9 mouse cellular contexts compared by ENCODE assay signal in genomic region chr19:57150275-57150674, GRCm38 (mm10).
DNase-seq lines count a peak whose midpoint lies in the region; ATAC-seq and TF ChIP-seq lines count a peak whose summit lies in the region.
"Had no signal": no experiment of that assay in that cellular context is flagged by ENCODE, and none has a peak within 500 bp of the region (broad histone marks: within the 10 kb centered on the region; RNA-seq: fewer than 3 reads in every experiment).

No protein-coding gene starts in this region.

- H3K9ac ChIP-seq in intestine, postnatal 0 days (ENCODE audit: low read depth, low read length), result no peak overlapping the region
- no peak overlapping the region for H3K9ac ChIP-seq in intestine, embryonic 15.5 days
- no peak overlapping the region for H3K9ac ChIP-seq in midbrain, embryonic 15.5 days

- TF ChIP-seq CTCF in intestine, postnatal 0 days (IDR thresholded peaks at IDR 0.05; ENCODE audit: low read depth), result peak; percentile 89

- H3K27me3 ChIP-seq in intestine, postnatal 0 days (replicated peaks; ENCODE audit: control insufficient read depth, insufficient read depth, low read length), result no peaks in the 10 kb centered on the region
- H3K27me3 ChIP-seq in intestine, embryonic 15.5 days (replicated peaks), result no peaks in the 10 kb centered on the region
- no peaks in the 10 kb centered on the region for H3K27me3 ChIP-seq in midbrain, embryonic 15.5 days (replicated peaks)

- H3K9me3 ChIP-seq in intestine, postnatal 0 days (ENCODE audit: control insufficient read depth), result no peaks in the 10 kb centered on the region
- H3K9me3 ChIP-seq in intestine, embryonic 15.5 days, result no peaks in the 10 kb centered on the region
- H3K9me3 ChIP-seq in midbrain, embryonic 15.5 days, result no peaks in the 10 kb centered on the region

- no peaks in the 10 kb centered on the region for H3K4me1 ChIP-seq in intestine, postnatal 0 days (replicated peaks; ENCODE audit: control insufficient read depth, insufficient read depth, low read length)
- 0 out of 2 replicates have a peak, but pooled peaks cover 5% of the 10 kb centered on the region for H3K4me1 ChIP-seq in intestine, embryonic 15.5 days (replicated peaks)
- H3K4me1 ChIP-seq in midbrain, embryonic 15.5 days, result peaks cover 20% of the 10 kb centered on the region

- no peak overlapping the region for H3K4me3 ChIP-seq in intestine, postnatal 0 days (ENCODE audit: low read depth, low read length)
- H3K4me3 ChIP-seq in intestine, embryonic 15.5 days (replicated peaks), result no peak overlapping the region
- H3K4me3 ChIP-seq in midbrain, embryonic 15.5 days, result no peak overlapping the region
- H3K4me3 ChIP-seq: erythroblast, embryonic 14.5 days had no signal

- H3K27ac ChIP-seq in intestine, postnatal 0 days (ENCODE audit: low read depth, low read length), result no peak overlapping the region
- no peak overlapping the region for H3K27ac ChIP-seq in intestine, embryonic 15.5 days
- H3K27ac ChIP-seq in midbrain, embryonic 15.5 days, result no peak overlapping the region

- ATAC-seq in intestine, postnatal 0 days, result no peak
- no peak for ATAC-seq in intestine, embryonic 15.5 days
- ATAC-seq in midbrain, embryonic 15.5 days (replicated peaks), result no peak

- DNase-seq in B cell, adult 2 months, result peak; percentile 56 to 57
- peak; percentile 23 for DNase-seq in MEL-GATA-1-ER (ENCODE audit: extremely low read depth, low read depth)
- peak; percentile 68 to 75 for DNase-seq in cerebellum, postnatal 36 days
- DNase-seq in kidney, postnatal 36 days, result peak; percentile 47 to 83
- DNase-seq in thymus, postnatal 25 days, result peak; percentile 47

- no peak overlapping the region for H3K4me2 ChIP-seq in intestine, postnatal 0 days (replicated peaks; ENCODE audit: low read depth)
- no peak overlapping the region for H3K4me2 ChIP-seq in intestine, embryonic 15.5 days (replicated peaks)
- H3K4me2 ChIP-seq in midbrain, embryonic 15.5 days, result no peak overlapping the region

- 54% methylated on average over 1 of the region's 1 CpGs for WGBS in intestine, postnatal 0 days
- WGBS in intestine, embryonic 15.5 days, result 56% methylated on average over 1 of the region's 1 CpGs
- WGBS in midbrain, embryonic 15.5 days, result 58% methylated on average over 1 of the region's 1 CpGs

- peaks cover 9% of the 10 kb centered on the region for H3K36me3 ChIP-seq in intestine, postnatal 0 days (ENCODE audit: control insufficient read depth, insufficient read depth)
- no peaks in the 10 kb centered on the region for H3K36me3 ChIP-seq in intestine, embryonic 15.5 days
- H3K36me3 ChIP-seq in midbrain, embryonic 15.5 days (replicated peaks), result no peaks in the 10 kb centered on the region
